Mouse (Mus musculus) frontal cortex, adult 2 months (tissue): ENCODE measurements at regions not wholly inside any gene's neighbourhood (a gene's known extent, or its start where the extent isn't known, plus 50 kb on each side); places are given as distances from the start of the nearest gene placed in this dataset.

Source experiments
- DNase-seq, 2 experiments: peaks; one replicate each; pipeline ENCODE4 v3.0.0; 2022; ENCODE audit warnings: low spot score in 1 of 2; ENCODE audit errors: extremely low spot score in 1 of 2

DNA sequence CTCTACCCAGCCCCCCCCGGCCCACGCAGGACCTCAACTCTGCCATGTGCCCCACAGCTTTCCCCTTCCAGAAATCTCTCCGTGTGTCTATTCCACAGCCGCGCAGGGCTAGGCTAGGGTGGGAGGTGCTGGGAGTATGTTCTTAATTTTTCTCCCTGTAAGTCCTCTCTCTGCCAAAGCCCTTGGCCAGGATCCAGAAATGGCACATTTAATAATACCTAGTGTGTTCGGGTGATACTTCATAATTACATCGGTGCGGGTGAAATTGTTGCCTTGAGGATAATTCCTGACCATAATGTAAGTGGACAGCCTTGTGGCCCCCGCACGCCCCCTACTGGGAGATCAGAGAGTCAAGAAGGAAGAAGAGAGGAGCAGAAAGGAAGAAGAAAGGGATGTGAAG is 1093.5 kb downstream of the Mrps31 start:
- peak; percentile 21 to 73 for DNase-seq

GRCm38 (mm10) chr8:23505216-23505615 is 1094.1 kb downstream of the Mrps31 start:
- DNase-seq: no peak

DNA sequence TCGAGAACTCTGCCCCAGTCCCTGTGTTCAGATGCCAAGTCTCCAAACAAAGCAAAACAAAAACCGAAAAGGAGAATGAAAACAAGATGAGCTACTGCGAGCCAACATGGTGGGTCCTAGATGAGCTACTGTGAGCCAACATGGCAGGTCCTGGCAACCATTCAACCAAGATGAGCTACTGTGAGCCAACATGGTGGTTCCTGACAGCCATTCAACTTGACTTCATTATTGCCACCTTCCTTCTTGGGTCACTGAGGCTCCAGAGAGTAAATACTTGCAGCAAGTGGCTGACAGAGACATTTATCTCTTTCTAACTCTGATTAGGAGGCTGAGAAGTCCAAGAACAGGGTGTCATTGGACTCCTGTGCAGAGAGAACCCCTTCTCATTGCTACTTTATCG is 1094.8 kb downstream of the Mrps31 start:
- no peak for DNase-seq

- no peak for DNase-seq
These were observed 1096.5 kb downstream of the Mrps31 start for GRCm38 (mm10) chr8:23507661-23508060.

GRCm38 (mm10) chr8:23510076-23510475 is 1098.9 kb downstream of the Mrps31 start:
- no peak for DNase-seq

DNA sequence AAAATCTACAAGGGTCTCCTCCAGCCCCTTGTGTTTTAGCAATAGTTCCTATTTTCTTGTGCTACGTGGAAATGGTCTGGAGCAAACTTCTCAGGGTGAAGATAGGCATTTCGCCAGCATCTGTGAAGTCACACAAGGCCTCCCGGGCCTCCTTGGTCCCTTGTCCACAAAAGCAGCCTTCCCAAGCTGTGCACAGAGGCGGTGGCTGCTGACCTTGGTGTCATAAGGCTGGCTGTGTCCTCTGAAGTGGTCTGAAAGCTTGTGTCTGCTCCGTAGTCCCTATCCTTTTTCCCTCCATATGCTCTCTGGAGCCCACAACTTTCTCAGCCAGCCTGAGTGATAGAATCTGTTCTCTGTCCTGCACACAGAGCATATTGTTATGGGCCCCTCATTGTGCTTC is 1099.4 kb downstream of the Mrps31 start:
- DNase-seq: no peak

DNA sequence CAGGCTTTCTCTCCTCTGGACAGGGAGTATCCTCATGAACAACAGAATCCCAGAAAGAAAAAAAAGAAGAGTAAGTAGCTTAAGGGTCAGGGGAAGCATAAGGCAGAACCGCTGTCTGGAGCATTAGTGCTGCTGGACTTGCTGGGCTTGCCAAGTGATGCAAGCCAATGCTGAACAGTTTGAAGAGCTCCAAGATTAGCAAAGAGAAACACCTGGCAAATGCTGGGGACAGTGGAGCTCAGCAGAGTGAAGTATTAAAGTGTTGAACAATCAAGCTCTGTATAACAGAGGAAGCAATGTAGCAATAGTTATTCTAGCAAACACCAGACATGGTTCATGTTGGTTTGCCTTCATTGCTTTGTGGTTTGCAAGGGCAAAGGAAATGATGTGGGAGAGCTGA is 1100.1 kb downstream of the Mrps31 start:
- DNase-seq: no peak

GRCm38 (mm10) chr8:23511792-23512191 is 1100.6 kb downstream of the Mrps31 start:
- DNase-seq: no peak

- no peak for DNase-seq
These were observed 1105.3 kb downstream of the Mrps31 start for GRCm38 (mm10) chr8:23516469-23516868.

DNA sequence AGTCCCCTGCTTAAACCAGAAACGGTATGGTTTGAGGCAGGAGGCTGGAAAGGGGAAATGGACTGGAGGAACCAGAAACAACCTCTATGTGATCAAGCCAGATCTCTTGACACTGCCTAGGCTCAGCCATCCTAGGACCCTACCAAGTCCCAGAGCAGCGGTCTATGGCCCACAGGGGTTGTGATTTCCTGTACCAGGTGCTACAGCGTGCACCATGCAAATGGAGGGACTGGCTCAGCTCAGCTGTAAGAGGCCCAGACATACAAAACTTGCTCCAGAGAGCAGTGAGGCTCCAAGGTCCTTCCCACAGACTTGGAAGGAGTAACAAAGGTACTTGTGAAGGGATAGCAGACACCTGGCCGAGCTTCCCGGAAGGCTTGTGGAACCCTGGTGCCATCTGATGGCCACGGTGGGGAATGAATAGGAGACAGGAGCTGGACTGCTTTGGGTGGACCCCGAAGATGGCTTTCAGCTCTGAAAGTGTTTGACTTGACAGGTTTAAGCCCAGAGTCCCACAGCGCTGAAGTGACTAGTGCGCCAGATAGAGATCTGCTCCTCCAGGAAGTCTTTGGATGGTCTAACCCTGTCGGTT is 1120.5 kb downstream of the Mrps31 start:
- DNase-seq: peak in 1 of 2 experiments; percentile 66

GRCm38 (mm10) chr8:23537681-23538359 is 1126.7 kb downstream of the Mrps31 start:
- DNase-seq: no peak

DNA sequence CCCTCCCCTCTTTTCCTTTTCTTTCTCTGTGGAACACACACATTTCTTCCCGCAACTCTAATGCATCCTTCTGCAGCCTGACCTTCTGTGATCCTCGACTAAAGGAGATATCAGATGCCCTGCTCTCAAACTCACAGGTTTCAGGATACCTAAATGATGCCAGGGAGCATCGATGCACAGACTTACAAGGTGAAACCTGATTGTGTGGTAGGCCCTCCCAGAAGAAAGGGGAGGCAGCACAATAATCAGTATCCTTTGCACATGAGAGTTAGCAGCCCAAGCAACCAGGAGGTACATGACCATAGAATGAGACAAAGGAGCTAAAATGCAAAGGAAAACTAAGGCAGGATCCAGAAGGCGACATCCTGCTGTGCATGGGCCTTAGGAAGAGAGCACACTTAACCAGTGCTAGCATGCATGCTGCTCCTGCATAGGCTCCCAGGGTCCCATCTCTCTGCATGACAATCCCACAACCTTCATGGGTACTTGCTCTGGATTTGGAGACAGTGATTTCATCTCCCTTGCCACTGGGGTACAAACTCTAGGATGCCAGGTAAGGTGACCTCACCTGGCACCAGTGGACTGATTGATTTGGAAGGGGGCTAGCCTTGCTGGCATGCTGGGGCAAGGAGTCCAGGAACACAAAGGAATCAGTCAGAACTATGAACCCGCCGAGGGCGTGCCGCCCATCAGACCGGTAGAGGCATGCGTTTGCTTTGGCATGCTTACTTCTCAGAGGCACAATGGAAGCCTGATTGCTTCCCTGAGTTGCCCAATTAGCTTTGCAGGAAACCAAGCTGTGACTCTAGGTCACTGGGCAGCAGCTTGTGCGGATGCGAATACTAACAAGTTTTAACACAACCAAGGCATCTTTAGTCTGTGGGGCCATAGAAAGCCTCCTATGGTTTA is 1142.7 kb downstream of the Mrps31 start:
- DNase-seq: no peak

DNA sequence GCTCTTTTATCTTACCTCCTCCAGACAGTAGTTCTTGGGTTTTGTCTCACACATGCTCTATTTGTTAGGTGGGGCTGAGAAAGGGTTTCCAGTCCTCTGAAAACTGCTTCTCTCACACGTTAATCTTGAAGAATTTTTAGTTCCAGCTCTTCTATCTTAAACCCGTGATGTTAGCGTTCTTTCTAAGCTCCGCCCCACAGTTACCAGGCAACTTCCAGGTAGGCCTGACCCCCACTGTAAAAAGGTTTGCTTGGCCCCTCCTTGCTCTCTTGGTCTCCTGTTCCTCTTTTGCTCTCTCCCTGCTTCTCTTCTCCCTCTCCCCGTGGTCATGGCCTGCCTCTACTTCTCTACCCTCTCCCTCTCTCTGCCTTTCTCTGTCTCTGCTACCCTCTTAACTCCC is 1149.7 kb downstream of the Mrps31 start:
- no peak for DNase-seq

- DNase-seq: peak in 1 of 2 experiments; percentile 16
These were observed 1150.7 kb downstream of the Mrps31 start for GRCm38 (mm10) chr8:23561683-23562385.

DNA sequence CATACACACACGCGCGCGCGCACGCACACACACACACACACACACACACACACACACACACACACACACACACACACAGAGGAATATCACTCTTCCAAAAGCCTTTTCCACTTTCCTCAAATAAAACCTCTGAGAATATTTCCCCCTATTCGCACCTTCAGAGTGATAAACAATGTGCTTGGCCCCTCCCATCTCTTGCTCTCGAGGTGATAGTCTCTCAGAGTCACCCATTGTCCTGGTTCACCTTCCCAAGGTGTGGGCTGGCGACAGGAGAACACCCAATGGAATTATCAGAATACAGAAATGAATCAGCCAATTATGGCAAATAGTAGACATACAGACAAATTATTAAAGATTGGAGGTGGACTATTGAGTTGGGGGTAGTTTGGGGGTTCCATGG is 1151.3 kb downstream of the Mrps31 start:
- no peak for DNase-seq

DNA sequence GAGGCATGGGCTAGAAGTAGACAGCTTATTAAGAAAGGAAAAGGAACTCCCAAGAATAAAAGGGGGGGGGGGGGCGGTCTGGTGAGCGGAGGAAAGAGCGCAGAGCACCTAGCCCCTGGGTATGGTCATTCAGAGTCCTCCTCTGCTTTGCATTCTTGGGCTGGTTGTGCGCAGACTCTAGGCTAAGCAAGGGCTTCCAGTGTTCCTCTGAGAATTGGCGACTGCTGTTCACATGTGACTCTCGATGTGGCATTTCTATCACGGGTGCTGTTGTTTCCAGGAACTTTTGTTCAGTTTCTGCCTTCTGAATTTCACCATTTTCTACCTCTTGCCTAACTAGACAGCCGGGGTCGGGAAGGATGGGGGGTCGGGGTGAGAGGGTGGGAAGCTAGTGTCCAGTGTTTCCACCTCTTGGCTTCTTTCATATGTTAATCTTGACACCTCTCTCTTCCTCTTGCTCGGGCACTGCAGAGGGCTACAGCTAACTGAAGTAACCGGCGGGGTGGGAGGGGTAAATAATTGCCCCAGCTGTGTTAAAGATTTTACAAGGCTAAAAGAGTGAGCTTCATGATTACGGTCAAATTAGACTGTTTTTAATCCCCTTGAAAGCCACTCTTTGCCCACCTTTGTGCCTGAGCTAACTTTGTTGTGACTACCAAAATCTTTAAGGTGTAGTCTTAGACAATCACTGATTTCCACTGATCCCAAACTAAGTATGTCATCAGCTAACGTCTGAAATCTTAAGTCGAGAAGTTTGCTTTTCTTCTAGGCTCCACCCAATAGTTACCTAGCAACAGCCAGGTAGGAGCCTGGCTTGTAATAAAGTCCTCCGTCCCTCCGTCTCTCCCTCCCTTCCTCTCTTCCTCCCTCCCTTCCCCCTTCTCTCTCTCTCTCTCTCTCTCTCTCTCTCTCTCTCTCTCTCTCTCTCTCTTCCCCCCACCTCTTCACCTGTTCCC is 1152.2 kb downstream of the Mrps31 start:
- no peak for DNase-seq

DNA sequence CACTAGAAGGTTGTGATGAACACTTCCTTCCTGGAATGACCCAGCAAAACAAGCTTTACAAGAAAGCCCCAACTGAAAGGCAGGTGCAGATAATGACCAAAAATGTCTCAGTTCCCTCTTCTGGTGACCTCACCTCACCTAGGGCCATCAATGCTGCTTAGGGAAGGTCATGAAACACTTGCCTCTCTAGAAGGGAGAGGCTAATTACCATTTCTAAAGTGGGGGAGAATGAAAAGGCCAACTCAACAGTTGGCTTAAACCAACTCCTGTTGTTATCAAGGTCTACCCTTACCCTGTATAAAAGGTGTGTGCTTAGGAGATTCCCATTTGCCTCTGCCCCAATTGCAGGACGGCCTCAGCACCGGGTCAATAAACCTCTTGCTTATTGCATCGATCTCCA is 1156.7 kb downstream of the Mrps31 start:
- no peak for DNase-seq

DNA sequence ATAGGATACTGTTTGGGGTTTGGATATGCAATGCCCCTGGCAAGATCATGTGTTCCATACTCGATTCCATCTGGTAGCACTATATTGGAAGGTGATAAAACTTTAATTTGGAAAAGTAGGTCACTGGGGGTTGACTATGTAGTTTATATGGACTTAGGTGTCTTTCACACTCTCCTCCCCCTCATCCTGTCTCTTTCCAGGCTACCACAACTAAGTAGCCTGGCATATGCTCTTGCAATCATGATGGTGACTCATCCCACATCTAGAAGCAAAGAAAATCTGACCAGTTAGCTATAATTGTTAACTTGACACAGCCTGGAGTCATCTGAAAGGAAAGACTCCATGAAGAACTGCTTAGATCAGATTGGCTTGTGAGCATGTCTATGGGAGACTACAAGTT is 1154.3 kb downstream of the Adam3 start:
- DNase-seq: peak in 1 of 2 experiments; percentile 50

DNA sequence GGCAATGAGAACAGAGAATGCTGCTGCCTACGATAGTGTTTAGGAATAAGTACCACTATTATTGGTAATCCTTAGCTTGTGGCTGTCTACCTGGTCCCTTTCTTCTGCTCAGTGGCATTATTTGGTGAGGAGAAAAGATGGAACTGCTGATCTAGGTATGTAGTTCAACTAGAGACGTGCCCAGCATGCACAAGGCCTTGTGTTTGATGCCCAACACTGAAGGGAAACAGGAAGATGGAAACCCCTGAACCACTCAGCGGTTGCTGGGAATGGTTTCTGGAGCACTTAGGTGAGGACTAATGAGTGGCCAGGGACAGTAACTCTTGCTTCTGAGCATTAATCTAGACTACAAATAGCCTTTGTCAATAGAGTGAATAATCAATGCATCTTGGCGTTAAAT is 1145.5 kb downstream of the Adam3 start:
- no peak for DNase-seq

GRCm38 (mm10) chr8:23580701-23581100 is 1145.0 kb downstream of the Adam3 start:
- no peak for DNase-seq
